Mouse (Mus musculus): Measurements from ENCODE around the gene Rcan3. TPM values are rescaled to one million over a fixed set of nuclear protein-coding genes. Genes with fewer than 3 reads are reported as not detected.
A peak's percentile ranks its signal among the peaks of the same experiment; 100 is the strongest.

The Rcan3 gene
- polyA plus RNA-seq, 1 experiment from 2014 or later = 9.3 TPM

GRCm38 (mm10) chr4:135404916-135405315 is 28.7 kb downstream of the Rcan3 start:
- peak; percentile 80 for DNase-seq (ENCODE audit: low spot score)
- Histone ChIP-seq H3K27me3 (ENCODE audit: insufficient read depth, poor library complexity, severe bottlenecking) (0 out of 2 replicates have a peak, but pooled peaks cover 3% of the 10 kb centered on the region), H3K27ac (no peak overlapping the region), H3K4me3 (no peak overlapping the region), H3K9me3 (no peaks in the 10 kb centered on the region), H3K36me3 (no peaks in the 10 kb centered on the region; the same call in 1 of the 2 replicates), H3K4me1 (0 out of 2 replicates have a peak, but pooled peaks cover 5% of the 10 kb centered on the region)
- 78% methylated on average over 2 of the region's 2 CpGs for WGBS

- 71% methylated on average over 10 of the region's 10 CpGs for WGBS
- 0 out of 2 replicates have a peak, but pooled peaks cover 5% of the 10 kb centered on the region for H3K4me1 ChIP-seq
- no peak overlapping the region for H3K27ac ChIP-seq
- H3K9me3 ChIP-seq = no peaks in the 10 kb centered on the region
- no peak overlapping the region for H3K4me3 ChIP-seq
- no peaks in the 10 kb centered on the region for H3K36me3 ChIP-seq
- H3K27me3 ChIP-seq (ENCODE audit: insufficient read depth, poor library complexity, severe bottlenecking) = peaks cover 10% of the 10 kb centered on the region
- DNase-seq (ENCODE audit: low spot score) = no peak
These were observed 29.6 kb downstream of the Rcan3 start for GRCm38 (mm10) chr4:135404048-135404447.

DNA sequence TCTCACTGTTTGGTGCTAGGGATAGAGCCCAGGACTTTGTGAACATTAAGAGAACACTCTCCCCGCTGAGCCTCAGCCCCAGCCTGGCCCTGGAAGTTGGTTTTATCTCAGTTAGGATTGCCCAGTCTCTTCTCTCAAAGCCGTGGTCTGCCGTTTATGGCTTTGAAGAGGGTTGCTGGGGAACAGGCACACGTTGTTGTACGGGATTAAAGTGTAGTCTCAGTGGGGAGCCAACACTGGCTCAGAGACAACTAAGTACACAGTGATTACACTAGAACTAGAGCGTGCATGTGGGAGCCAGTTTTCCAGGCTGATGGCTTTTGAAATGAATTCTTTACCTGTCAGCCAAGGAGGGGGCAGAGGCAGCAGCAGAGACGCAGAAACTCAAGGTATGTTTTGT is 31.8 kb downstream of the Rcan3 start:
- no peaks in the 10 kb centered on the region for H3K36me3 ChIP-seq
- peaks cover 16% of the 10 kb centered on the region for H3K4me1 ChIP-seq
- H3K4me3 ChIP-seq = no peak overlapping the region
- no peak overlapping the region for H3K27ac ChIP-seq
- peaks cover 30% of the 10 kb centered on the region for H3K27me3 ChIP-seq (ENCODE audit: insufficient read depth, poor library complexity, severe bottlenecking)
- H3K9me3 ChIP-seq = no peaks in the 10 kb centered on the region
- WGBS = 32% methylated on average over 7 of the region's 7 CpGs
- no peak for DNase-seq (ENCODE audit: low spot score)

- H3K27ac ChIP-seq = peak within 1 kb of the TSS; percentile 67; the same call in 1 of the 2 replicates
- DNase-seq (ENCODE audit: low spot score) = no peak
- peaks cover 53% of the 10 kb centered on the region for H3K27me3 ChIP-seq (ENCODE audit: insufficient read depth, poor library complexity, severe bottlenecking)
- WGBS = under 1% methylated on average over 29 of the region's 29 CpGs
- peaks cover 12% of the 10 kb centered on the region for H3K4me1 ChIP-seq
- H3K9me3 ChIP-seq = no peaks in the 10 kb centered on the region
- peak within 1 kb of the TSS; percentile 66 for H3K4me3 ChIP-seq
- H3K36me3 ChIP-seq = no peaks in the 10 kb centered on the region
These were observed 35.7 kb downstream of the Rcan3 start, which contains the start of gene Ncmap for GRCm38 (mm10) chr4:135397991-135398390. Gene Ncmap (minus strand): TSS chr4:135398227.

DNA sequence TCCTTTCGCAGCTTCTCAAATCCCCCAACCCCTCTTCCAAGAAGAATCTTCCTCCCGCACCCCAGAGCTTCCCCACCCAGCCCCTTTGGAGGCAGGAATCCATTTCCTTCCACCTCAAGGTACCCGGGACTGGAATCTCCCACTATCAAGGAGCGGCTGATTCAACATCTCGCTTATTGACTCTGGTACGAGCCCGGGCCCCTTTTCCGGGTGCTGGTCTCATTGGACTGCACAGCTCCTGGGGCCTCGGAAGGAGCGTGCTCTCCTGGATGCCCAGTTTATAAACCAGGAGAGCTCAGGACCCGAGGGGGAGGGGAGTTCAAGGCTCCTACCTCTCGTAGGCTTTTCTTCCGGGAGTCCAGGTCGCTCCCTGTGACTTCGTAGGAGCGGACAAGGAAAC is 36.1 kb downstream of the Rcan3 start:
- H3K9me3 ChIP-seq = 0 out of 2 replicates have a peak, but pooled peaks cover 3% of the 10 kb centered on the region
- no peaks in the 10 kb centered on the region for H3K36me3 ChIP-seq
- WGBS = 4% methylated on average over 16 of the region's 16 CpGs
- H3K4me1 ChIP-seq = peaks cover 12% of the 10 kb centered on the region
- peaks cover 53% of the 10 kb centered on the region for H3K27me3 ChIP-seq (ENCODE audit: insufficient read depth, poor library complexity, severe bottlenecking)
- H3K4me3 ChIP-seq = peak overlapping the region; percentile 66
- H3K27ac ChIP-seq = peak overlapping the region; percentile 67; the same call in 1 of the 2 replicates
- no peak for DNase-seq (ENCODE audit: low spot score)

- Histone ChIP-seq H3K27me3 (ENCODE audit: insufficient read depth, poor library complexity, severe bottlenecking) (peaks cover 52% of the 10 kb centered on the region), H3K4me1 (peaks cover 12% of the 10 kb centered on the region), H3K4me3 (no peak overlapping the region), H3K9me3 (0 out of 2 replicates have a peak, but pooled peaks cover 3% of the 10 kb centered on the region), H3K27ac (no peak overlapping the region), H3K36me3 (no peaks in the 10 kb centered on the region)
- no peak for DNase-seq (ENCODE audit: low spot score)
- 86% methylated on average over 5 of the region's 5 CpGs for WGBS
These were observed 37.4 kb downstream of the Rcan3 start for GRCm38 (mm10) chr4:135396303-135396702.

DNA sequence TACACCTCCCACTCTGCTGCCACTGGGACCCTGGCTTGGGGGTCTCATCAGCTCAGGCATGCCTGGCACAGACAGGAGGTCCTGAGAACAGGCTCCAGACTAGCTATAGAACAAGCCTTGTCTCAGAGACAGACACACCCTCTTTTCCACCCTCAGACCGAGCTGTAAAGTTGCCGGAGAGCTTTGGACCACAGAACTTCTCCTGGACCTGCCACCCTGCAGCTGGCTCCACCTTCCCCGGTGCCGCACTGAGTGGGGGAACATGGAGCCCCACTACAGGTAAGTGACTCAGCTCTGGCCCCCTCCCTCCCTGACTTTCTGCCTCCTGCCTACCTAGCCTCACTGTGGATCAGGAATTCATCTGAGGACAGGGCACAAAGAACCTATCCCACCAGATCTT is 38.3 kb downstream of the Rcan3 start:
- Histone ChIP-seq H3K36me3 (no peaks in the 10 kb centered on the region), H3K4me1 (peaks cover 12% of the 10 kb centered on the region), H3K9me3 (0 out of 2 replicates have a peak, but pooled peaks cover 3% of the 10 kb centered on the region), H3K4me3 (no peak overlapping the region), H3K27me3 (ENCODE audit: insufficient read depth, poor library complexity, severe bottlenecking) (peaks cover 50% of the 10 kb centered on the region), H3K27ac (no peak overlapping the region)
- WGBS = 87% methylated on average over 4 of the region's 4 CpGs
- DNase-seq (ENCODE audit: low spot score) = no peak

- no peaks in the 10 kb centered on the region for H3K36me3 ChIP-seq
- DNase-seq (ENCODE audit: low spot score) = no peak
- H3K4me3 ChIP-seq = no peak overlapping the region
- H3K9me3 ChIP-seq = 0 out of 2 replicates have a peak, but pooled peaks cover 3% of the 10 kb centered on the region
- 79% methylated on average over 7 of the region's 7 CpGs for WGBS
- peaks cover 12% of the 10 kb centered on the region for H3K4me1 ChIP-seq
- H3K27me3 ChIP-seq (ENCODE audit: insufficient read depth, poor library complexity, severe bottlenecking) = peaks cover 49% of the 10 kb centered on the region
- H3K27ac ChIP-seq = no peak overlapping the region
These were observed 39.0 kb downstream of the Rcan3 start for GRCm38 (mm10) chr4:135394666-135395065.

DNA sequence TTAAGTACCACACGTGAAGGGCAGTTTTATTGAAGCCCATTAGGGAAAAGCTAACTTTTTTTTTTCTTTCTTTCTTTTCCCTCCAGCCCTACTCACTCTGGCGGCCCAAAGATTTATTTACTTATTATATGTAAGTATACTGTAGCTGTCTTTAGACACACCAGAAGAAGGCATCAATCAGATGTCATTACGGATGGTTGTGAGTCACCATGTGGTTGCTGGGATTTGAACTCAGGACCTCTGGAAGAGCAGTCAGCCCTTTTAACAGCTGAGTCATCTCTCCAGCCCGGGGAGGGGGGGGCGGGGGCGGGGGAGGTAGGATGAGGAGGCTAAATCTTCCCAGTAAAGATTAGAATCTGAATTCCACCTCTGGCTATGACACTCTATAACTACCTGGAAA is 40.3 kb downstream of the Rcan3 start:
- 73% methylated on average over 6 of the region's 6 CpGs for WGBS
- DNase-seq (ENCODE audit: low spot score) = no peak
- Histone ChIP-seq H3K4me1 (peaks cover 11% of the 10 kb centered on the region), H3K4me3 (no peak overlapping the region), H3K27me3 (ENCODE audit: insufficient read depth, poor library complexity, severe bottlenecking) (peaks cover 38% of the 10 kb centered on the region), H3K27ac (no peak overlapping the region), H3K36me3 (no peaks in the 10 kb centered on the region), H3K9me3 (0 out of 2 replicates have a peak, but pooled peaks cover 3% of the 10 kb centered on the region)

DNA sequence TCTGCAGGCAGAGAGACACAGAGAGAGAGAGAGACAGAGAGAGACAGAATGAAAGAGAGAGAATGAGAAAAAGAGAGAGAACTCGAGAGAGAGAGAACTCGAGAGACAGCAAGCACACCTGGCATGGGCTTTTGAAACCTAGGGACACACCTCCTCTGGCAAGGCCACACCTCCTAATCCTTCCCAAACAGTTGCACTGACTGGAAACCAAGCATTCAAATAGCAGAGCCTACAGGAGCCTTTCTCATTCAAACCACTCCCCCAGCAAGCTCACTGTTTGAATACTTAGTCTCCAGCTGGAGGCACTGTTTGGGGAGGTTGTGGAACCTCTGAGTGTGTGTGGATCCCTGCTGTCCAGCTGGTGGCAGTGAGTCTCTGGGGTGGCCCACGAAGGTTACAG is 40.9 kb downstream of the Rcan3 start:
- H3K9me3 ChIP-seq = 0 out of 2 replicates have a peak, but pooled peaks cover 3% of the 10 kb centered on the region
- peaks cover 38% of the 10 kb centered on the region for H3K27me3 ChIP-seq (ENCODE audit: insufficient read depth, poor library complexity, severe bottlenecking)
- DNase-seq (ENCODE audit: low spot score) = no peak
- no peak overlapping the region for H3K4me3 ChIP-seq
- 72% methylated on average over 3 of the region's 3 CpGs for WGBS
- H3K27ac ChIP-seq = no peak overlapping the region
- no peaks in the 10 kb centered on the region for H3K36me3 ChIP-seq
- H3K4me1 ChIP-seq = peaks cover 5% of the 10 kb centered on the region

DNA sequence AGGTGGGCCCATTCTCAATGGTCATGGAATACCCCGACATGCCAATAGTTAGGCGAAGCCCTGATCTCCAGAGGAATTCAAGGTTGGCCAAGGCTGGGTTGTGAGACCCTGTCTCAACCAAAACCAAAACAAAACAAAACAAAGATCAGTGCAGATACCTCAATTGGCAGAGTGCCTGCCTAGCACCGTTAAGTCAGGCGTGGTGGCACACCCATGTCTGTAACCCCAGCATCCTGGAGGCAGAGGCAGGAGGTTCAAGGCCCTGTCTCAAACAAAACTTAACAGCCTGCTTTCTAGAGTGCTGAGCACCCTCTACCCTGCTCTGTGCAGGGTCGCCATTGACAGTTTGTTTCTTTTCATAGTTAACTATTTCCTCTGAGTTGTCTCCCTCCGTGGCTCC is 42.6 kb downstream of the Rcan3 start:
- no peak overlapping the region for H3K27ac ChIP-seq
- H3K36me3 ChIP-seq = no peaks in the 10 kb centered on the region
- H3K4me1 ChIP-seq = peaks cover 1% of the 10 kb centered on the region
- no peak overlapping the region for H3K4me3 ChIP-seq
- WGBS = 64% methylated on average over 6 of the region's 6 CpGs
- no peak for DNase-seq (ENCODE audit: low spot score)
- H3K27me3 ChIP-seq (ENCODE audit: insufficient read depth, poor library complexity, severe bottlenecking) = peaks cover 26% of the 10 kb centered on the region
- H3K9me3 ChIP-seq = 0 out of 2 replicates have a peak, but pooled peaks cover 3% of the 10 kb centered on the region

DNA sequence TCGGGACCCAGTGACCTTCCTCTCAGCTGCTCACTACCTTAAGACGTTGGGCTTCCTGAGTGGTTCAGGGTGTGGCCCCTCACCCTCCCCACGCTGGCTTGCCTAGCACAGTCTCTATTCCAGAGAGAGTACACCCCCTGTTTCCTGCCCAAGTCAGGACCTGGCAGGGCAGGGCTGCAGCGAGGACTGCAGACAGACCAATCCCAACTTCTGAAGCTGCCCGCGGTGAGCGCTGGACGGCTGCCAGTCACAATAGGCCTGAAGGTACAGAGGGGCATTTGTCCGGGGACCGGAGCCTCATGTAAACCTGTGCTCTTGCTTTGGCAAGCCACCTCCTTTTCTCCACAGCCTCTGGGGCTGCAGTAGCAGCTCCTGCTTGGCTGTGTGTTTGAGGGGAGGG is 48.0 kb downstream of the Rcan3 start:
- Histone ChIP-seq H3K4me3 (no peak overlapping the region; the same call in 1 of the 2 replicates), H3K4me1 (peaks cover 17% of the 10 kb centered on the region), H3K9me3 (no peaks in the 10 kb centered on the region), H3K36me3 (no peaks in the 10 kb centered on the region), H3K27ac (peak overlapping the region; percentile 52; the same call in 1 of the 2 replicates), H3K27me3 (ENCODE audit: insufficient read depth, poor library complexity, severe bottlenecking) (peaks cover 31% of the 10 kb centered on the region)
- no peak for DNase-seq (ENCODE audit: low spot score)
- 59% methylated on average over 10 of the region's 10 CpGs for WGBS

DNA sequence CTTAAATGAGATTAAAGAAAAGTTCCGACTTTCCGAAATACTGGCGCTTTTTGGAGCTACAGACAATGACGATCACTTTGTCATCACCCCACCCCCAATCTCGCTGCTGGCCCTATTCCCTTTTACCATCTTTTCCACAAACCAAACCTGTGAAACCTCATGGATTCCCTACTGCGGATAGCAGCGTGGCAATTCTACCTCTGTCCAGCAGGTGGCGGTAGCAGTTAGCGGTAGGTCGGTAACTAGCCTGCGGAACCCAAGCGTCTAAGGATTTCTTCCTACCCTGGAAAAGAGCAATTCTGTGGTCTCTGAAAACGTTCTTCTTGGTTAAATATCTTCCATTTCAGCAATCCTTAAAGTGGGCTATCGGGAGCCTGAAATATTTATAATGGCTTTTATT is 51.3 kb downstream of the Rcan3 start:
- H3K9me3 ChIP-seq = no peaks in the 10 kb centered on the region
- DNase-seq (ENCODE audit: low spot score) = peak; percentile 88
- 3% methylated on average over 14 of the region's 14 CpGs for WGBS
- H3K4me1 ChIP-seq = peaks cover 17% of the 10 kb centered on the region
- no peak overlapping the region for H3K4me3 ChIP-seq
- H3K27ac ChIP-seq = no peak overlapping the region
- H3K27me3 ChIP-seq (ENCODE audit: insufficient read depth, poor library complexity, severe bottlenecking) = peaks cover 20% of the 10 kb centered on the region
- H3K36me3 ChIP-seq = no peaks in the 10 kb centered on the region

DNA sequence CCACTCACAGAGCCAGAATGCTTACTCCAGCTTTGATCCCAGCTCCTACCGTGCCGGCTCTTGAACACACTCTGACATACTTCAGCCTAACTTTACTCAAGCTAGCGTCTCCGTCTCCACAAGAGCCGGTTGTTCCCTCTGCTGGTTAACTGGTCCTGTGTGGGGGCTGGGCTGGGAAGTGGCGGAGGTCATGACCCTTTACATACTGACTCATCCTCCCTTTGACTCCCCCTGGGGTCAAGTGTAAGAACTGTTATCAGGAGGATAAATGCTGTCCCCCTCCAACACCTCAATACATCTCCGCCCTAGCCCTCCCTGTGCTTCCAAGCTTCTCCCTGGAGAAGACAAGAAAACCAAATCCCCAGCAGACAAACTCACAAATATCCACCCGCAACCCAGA is 52.3 kb downstream of the Rcan3 start:
- Histone ChIP-seq H3K9me3 (no peaks in the 10 kb centered on the region), H3K4me3 (no peak overlapping the region), H3K4me1 (peaks cover 17% of the 10 kb centered on the region), H3K36me3 (no peaks in the 10 kb centered on the region), H3K27ac (no peak overlapping the region), H3K27me3 (ENCODE audit: insufficient read depth, poor library complexity, severe bottlenecking) (peaks cover 25% of the 10 kb centered on the region)
- no peak for DNase-seq (ENCODE audit: low spot score)
- 39% methylated on average over 8 of the region's 8 CpGs for WGBS
